Mouse (Mus musculus) regulatory T cell (primary cell): ENCODE measurements around the gene Shank2.

Experiments
- in situ Hi-C: fragments of 300-600 bp; cut with MboI, MseI; formaldehyde crosslinking; loops from one replicate; pipeline ENCODE4 v1.15.1; 2025; ENCODE audit warnings: high pct_unique_total_duplicates

Shank2 gene

GRCm38 (mm10) chr7:144030796-144031195 lies 29.1 kb downstream of the Shank2 start:
- in situ Hi-C loops = no loop called here

- in situ Hi-C loops = no loop called here
Measured at GRCm38 (mm10) chr7:144031611-144032010, 29.9 kb downstream of the Shank2 start.

- in situ Hi-C loops = no loop called here
Measured at GRCm38 (mm10) chr7:144037541-144037940, 35.8 kb downstream of the Shank2 start.

DNA sequence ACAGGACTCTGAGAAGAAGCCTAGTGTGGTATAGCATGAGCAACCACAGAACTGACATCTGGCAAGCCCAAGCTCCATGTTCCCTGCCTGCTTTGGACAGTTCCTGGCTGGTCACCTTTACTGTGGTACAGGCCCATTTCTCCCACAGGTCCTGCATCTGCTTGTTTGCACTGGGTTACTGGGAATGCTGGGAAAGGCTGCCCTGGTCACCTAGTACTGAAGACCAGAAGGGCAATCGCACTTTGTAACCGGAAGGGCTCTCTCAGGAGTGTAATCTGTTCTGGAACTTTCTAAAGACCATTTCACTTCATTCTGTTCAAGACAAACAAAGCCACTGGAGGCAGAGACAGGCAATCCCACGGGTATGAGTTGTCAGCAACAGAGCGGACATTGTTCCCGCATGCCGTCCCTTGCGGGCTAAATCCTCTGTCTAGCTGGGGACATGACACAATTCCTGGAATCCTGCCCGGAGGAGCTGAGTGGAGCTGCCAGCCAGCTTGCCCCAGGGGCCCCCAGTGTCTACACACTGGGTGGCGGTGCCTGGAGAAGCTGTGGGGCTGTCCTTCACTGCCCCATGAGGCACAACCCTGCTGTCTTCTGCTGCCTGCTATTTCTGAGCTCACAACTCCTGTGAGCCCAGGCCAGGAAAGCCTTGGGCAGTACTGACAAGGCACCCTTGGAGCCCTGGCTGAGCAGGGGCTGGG lies 36.4 kb downstream of the Shank2 start:
- in situ Hi-C loops = no loop called here

- in situ Hi-C loops = no loop called here
Measured at GRCm38 (mm10) chr7:144038741-144039140, 37.0 kb downstream of the Shank2 start.

GRCm38 (mm10) chr7:144040328-144040727 lies 38.6 kb downstream of the Shank2 start:
- in situ Hi-C loops = no loop called here

GRCm38 (mm10) chr7:144052076-144052475 lies 50.3 kb downstream of the Shank2 start:
- in situ Hi-C loops = no loop called here

DNA sequence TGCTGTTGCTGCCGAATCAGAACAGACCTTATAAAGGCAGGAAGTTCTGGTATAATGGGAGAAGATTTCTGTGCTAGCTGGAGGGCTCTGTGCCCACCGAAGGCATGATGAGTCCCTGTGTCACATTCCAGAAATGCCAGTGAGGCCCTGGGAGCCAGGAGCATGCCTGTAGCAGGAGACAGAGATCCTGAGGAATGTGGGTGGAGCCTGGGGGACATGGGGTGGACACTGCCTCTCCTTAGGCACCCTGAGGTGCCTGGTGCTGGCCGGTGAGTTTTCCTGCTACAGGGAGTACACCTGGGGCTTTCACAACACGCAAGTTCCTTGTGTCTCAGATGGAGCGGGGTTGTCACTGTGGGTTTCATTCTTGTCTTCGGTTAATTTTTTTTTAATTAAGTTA lies 53.5 kb downstream of the Shank2 start:
- in situ Hi-C loops = no loop called here

DNA sequence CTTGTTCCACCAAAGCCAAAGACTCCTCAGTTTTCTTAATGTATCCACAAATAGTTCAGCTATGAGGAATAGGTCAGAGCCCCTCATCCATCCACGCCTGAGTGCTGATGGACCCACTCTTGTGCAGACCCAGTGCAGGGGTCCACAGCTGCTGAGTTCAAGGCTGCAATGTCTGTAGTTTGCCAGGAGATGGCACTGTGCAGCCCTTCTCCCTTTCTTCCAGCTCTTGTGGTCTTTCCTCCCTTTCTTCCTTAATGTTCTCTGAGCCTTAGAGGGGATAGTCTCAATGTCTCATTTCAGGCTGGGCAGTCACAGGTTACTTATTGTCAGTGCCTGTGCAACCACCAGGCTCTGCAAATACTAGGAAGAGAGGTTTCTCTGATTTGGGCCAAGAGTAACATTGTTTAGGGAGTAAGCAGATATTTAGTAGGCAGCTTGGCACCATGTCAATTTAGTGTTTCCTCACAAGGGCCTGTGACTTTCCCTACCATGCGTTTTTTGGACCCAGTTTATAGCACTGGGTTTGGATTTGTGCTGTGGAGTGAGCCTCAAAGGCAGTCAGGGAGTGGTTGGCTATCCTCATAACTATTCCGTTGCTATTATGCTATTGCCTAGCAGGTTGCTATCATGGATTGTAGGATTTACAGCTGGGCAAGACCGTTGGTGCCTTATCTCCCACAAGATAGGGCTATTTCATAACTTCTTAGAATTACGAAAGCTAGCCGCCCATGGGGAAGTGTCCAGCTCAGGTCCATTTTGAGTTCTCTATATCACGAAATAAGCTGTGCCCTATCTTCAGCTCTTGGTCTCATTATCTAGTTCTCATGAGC lies 54.2 kb downstream of the Shank2 start:
- in situ Hi-C loops = no loop called here

DNA sequence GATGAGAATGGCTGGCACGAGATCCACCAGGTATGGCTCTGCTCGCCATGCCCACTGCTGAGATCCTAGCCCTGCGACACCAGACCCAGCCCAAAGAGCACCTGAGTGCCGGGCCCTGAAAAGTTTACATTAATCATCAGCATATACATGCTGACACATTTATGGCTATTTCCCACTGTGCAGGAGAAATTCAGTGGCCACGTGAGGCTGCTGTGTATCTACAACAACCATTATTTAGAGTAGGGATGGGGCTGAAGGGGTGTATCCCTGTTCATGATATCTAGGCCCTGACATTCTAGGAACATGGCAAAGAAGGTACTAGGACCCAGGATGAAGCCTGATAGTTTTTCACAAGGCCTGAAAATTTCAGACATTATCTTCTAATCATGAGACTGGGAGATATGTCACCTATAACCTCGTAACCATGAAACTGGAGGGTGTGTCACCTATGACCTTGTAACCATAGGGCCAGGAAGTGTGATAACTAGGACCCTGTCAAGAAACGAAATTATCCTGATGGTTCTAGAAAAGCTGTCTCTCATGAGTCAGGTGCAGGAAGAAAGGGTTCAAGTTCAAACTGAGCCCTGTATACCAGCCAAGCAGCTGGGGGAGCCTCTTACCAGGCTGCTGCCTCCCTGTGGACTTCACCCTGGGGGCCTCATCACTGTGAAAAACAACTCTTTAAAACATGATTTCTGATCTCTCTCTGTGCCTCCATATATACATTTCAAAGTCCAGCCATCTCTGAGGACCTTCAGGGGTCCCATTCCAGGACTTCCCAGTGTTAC lies 68.6 kb downstream of the Shank2 start:
- in situ Hi-C loops = no loop called here

DNA sequence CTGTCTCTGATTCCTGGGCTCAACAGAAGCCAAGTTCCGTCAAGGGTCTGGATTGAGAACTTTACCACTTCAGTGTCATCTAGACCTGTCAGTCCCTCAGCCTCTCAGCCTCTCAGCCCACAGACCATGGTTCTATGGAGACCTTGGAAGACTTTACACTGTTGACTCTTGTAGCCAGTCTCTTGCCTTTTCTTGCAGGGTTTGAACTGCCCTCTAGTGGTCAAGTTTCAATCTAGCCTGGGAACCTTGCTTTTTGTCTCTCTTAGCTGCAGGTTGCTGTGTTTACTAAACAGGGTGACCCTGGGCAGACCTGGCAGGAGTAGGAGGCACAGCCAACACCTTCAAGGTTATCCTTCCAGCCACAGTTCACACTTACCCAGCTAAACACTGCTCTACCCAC lies 70.5 kb downstream of the Shank2 start:
- in situ Hi-C loops = no loop called here

- in situ Hi-C loops = no loop called here
Measured at GRCm38 (mm10) chr7:144072856-144073255, 71.1 kb downstream of the Shank2 start.

GRCm38 (mm10) chr7:144074718-144075117 lies 73.0 kb downstream of the Shank2 start:
- in situ Hi-C loops = no loop called here

- in situ Hi-C loops = no loop called here
Measured at GRCm38 (mm10) chr7:144078661-144079060, 76.9 kb downstream of the Shank2 start.

DNA sequence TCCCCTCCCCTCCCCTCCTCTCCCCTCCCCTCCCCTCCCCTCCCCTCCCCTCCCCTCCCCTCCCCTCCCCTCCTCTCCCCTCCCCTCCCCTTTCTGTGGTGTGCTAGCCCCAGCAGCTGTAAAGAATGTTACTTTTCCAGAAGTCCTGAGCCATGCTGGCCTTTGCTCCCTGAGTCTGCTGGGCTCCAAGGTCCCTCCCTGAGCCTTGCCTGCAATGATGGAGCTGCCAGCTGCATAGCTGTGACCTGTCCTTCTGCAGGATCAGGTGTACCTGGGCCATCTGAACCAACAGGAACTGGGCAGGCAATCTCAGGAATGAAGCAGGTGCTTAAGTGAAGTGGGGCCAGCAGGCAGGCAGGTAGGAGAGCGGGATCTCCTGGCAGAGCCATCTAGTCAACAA lies 78.1 kb downstream of the Shank2 start:
- in situ Hi-C loops = no loop called here

GRCm38 (mm10) chr7:144081448-144081847 lies 79.7 kb downstream of the Shank2 start:
- in situ Hi-C loops = no loop called here

GRCm38 (mm10) chr7:144081963-144082362 lies 80.2 kb downstream of the Shank2 start:
- in situ Hi-C loops = no loop called here

GRCm38 (mm10) chr7:144087277-144087676 lies 85.5 kb downstream of the Shank2 start:
- in situ Hi-C loops = no loop called here

GRCm38 (mm10) chr7:144094132-144094531 lies 92.4 kb downstream of the Shank2 start:
- in situ Hi-C loops = no loop called here

GRCm38 (mm10) chr7:144097314-144097713 lies 95.6 kb downstream of the Shank2 start:
- in situ Hi-C loops = no loop called here

- in situ Hi-C loops = no loop called here
Measured at GRCm38 (mm10) chr7:144102222-144102980, 100.7 kb downstream of the Shank2 start.

GRCm38 (mm10) chr7:144105952-144106351 lies 104.2 kb downstream of the Shank2 start:
- in situ Hi-C loops = no loop called here
